Mouse (Mus musculus): ENCODE data around the gene Ost4. TPM values are rescaled to one million over a fixed set of nuclear protein-coding genes. Genes with fewer than 3 reads are reported as not detected.

Gene Ost4
- polyA plus RNA-seq (2016; fragmentation: Nextera tagmentation; extraction: Ambion mirVana), result 374 and 383 TPM in 2 replicates

DNA sequence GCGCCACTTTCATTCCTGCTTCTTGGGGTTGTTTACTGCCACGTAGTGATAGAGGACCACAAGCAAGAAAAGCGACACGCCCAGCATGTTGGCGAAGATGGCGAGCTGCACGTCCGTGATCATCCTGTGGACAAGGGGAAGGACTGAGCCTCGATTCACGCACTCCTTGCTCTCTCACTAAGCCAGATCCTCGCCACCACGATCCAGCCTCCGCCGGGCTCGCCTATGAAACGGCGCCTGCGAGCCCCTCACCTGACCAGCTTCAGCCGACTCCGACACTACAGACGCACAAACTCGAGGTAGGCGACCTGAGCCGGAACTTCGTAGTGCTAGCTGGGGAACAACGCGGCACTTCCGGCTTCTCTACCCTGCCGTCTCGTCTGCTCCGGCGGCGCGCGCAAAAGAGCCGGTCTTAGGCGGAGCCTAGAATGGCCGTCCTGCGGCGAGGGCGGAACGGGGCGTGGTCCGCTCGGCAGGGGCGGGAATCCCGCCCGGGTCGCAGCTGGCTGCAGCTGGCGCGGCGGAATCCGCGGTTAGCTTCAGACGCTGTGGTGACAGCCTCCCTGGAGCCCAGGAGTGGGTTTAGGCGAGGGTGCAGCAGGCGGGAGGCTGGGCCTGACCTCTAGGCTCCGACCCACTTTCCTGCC is at the start of gene Ost4:
Gene Ost4 (minus strand): TSS at position 376 of the 647 bp plus-strand sequence.
- Histone ChIP-seq H3K4me1 (peaks cover 69% of the 10 kb centered on the region), H3K9ac (peak within 1 kb of the TSS; percentile 78), H3K9me3 (replicated peaks) (no peaks in the 10 kb centered on the region), H3K36me3 (peaks cover 37% of the 10 kb centered on the region), H3K4me2 (peak within 1 kb of the TSS; percentile 94), H3K27me3 (replicated peaks) (no peaks in the 10 kb centered on the region), H3K27ac (peak within 1 kb of the TSS; percentile 89), H3K4me3 (peak within 1 kb of the TSS; percentile 67)
- ATAC-seq, result peak; percentile 97
- under 1% methylated on average over 58 of the region's 58 CpGs for WGBS (ENCODE audit: insufficient replicate concordance)

DNA sequence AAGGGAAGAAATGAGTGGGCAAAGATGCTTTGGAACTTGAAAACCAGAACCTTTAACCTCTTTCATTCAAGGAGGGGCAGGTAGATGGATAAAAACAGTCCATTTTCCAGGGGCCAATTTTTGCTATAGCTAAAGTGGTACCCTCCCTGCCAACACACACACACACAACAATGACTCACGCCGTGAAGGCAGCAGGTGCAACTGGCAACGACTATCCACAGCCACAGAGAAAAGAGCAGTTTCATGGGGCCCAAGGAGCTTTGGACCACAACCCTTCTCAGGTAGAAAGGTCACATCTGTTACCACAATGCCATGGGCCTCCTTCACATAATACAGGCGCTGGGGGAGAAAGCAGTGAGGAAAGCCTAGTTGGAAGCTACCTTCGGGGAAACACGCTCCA is 48.2 kb upstream of the Ost4 start:
- no peak overlapping the region for H3K9ac ChIP-seq
- H3K36me3 ChIP-seq, result peaks cover 65% of the 10 kb centered on the region
- no peaks in the 10 kb centered on the region for H3K9me3 ChIP-seq (replicated peaks)
- 89% methylated on average over 6 of the region's 6 CpGs for WGBS (ENCODE audit: insufficient replicate concordance)
- no peaks in the 10 kb centered on the region for H3K27me3 ChIP-seq (replicated peaks)
- H3K4me3 ChIP-seq, result no peak overlapping the region
- H3K4me1 ChIP-seq, result peaks cover 30% of the 10 kb centered on the region
- H3K4me2 ChIP-seq, result no peak overlapping the region
- H3K27ac ChIP-seq, result no peak overlapping the region
- ATAC-seq, result no peak

DNA sequence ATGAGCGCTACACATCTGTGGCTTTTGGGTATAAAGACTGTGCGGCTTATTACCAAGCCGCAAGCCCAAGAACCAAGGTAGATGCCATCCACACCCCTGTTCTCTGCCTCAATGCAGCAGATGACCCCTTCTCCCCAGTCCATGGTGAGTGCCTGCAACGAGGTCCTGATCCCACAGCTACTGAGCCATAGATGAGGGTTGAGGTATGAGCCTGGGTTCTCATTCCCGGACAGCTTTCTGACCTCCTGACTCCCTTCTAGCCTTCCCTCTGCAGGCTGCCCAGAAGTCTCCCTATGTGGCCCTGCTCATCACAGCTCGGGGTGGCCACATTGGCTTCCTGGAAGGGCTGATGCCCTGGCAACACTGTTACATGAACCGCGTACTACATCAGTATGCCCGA is 47.0 kb upstream of the Ost4 start:
- 91% methylated on average over 9 of the region's 9 CpGs for WGBS (ENCODE audit: insufficient replicate concordance)
- Histone ChIP-seq H3K4me3 (no peak overlapping the region), H3K36me3 (peaks cover 65% of the 10 kb centered on the region), H3K4me1 (peaks cover 34% of the 10 kb centered on the region), H3K9me3 (replicated peaks) (no peaks in the 10 kb centered on the region), H3K27ac (no peak overlapping the region), H3K4me2 (no peak overlapping the region), H3K9ac (no peak overlapping the region), H3K27me3 (replicated peaks) (no peaks in the 10 kb centered on the region)
- ATAC-seq, result no peak

DNA sequence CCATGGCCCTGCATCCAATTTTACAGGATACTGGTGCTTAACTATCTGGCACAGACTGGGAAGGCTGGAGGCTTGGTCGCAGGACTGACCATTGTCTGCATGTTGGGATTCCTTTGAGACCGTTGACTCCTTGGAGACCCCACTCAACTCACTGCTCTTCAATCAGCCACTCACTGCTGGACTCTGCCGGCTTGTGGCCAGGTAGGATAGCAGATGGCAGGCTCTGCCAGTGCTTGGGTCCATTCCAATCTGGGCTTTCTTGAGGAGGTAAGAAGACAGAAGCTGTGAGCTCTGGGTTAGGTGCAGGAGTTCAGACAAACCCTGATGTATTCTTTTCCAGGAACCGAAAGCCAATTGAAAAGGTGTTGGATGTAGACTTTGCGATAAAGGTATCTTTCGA is 46.5 kb upstream of the Ost4 start:
- no peak overlapping the region for H3K27ac ChIP-seq
- peaks cover 65% of the 10 kb centered on the region for H3K36me3 ChIP-seq
- H3K4me2 ChIP-seq, result no peak overlapping the region
- no peak for ATAC-seq
- H3K4me1 ChIP-seq, result peaks cover 35% of the 10 kb centered on the region
- WGBS (ENCODE audit: insufficient replicate concordance), result 91% methylated on average over 6 of the region's 6 CpGs
- no peaks in the 10 kb centered on the region for H3K27me3 ChIP-seq (replicated peaks)
- no peaks in the 10 kb centered on the region for H3K9me3 ChIP-seq (replicated peaks)
- H3K4me3 ChIP-seq, result no peak overlapping the region
- no peak overlapping the region for H3K9ac ChIP-seq

DNA sequence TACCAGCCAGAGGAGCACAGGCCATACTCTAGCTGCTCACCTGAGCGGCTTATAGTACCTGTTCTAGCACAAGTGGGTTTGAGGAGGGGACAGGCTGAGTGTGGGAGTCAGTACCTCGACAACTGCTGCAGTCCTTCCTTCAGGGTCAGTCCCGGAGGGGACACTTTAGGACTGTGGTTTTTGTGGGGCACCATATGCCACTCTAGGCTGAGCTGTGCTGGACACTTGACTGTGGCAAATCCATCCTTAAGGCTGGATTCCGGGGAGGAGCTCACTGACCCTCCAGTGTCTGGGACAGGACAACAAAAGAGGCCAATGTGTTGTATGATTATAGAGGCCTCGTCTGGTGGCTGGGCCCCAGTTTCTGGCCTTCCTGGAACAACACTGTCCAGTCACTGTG is 45.0 kb upstream of the Ost4 start:
- H3K36me3 ChIP-seq, result peaks cover 50% of the 10 kb centered on the region
- H3K4me2 ChIP-seq, result no peak overlapping the region
- no peak overlapping the region for H3K4me3 ChIP-seq
- H3K27ac ChIP-seq, result 0 out of 2 replicates have a peak overlapping the region, but pooled peaks have one; percentile 20
- H3K27me3 ChIP-seq (replicated peaks), result no peaks in the 10 kb centered on the region
- peaks cover 23% of the 10 kb centered on the region for H3K4me1 ChIP-seq
- H3K9ac ChIP-seq, result 0 out of 2 replicates have a peak overlapping the region, but pooled peaks have one; percentile 1
- ATAC-seq, result no peak
- H3K9me3 ChIP-seq (replicated peaks), result no peaks in the 10 kb centered on the region
- WGBS (ENCODE audit: insufficient replicate concordance), result 73% methylated on average over 5 of the region's 5 CpGs

DNA sequence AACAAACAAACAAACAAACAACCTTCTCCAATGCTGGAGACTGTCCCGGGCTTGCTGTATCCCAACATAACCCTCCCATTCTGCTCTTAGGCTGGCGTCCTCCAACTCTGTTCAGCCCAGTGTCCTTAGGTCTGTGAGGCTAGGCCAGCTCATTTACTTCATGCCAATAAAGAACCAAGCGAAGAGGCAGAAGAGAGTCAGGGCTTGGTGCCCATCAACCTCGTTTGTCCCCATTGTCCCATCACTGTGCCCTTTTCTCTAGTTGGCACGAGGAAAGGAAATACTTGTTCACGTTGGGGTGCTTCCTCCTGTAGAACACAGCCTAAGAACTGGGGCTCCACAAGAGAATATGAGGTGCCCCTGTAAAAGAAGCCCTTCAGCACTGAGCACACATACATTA is 44.1 kb upstream of the Ost4 start:
- H3K4me3 ChIP-seq, result no peak overlapping the region
- no peaks in the 10 kb centered on the region for H3K27me3 ChIP-seq (replicated peaks)
- 78% methylated on average over 6 of the region's 6 CpGs for WGBS (ENCODE audit: insufficient replicate concordance)
- H3K4me1 ChIP-seq, result peaks cover 20% of the 10 kb centered on the region
- H3K27ac ChIP-seq, result no peak overlapping the region
- peaks cover 44% of the 10 kb centered on the region for H3K36me3 ChIP-seq
- H3K9ac ChIP-seq, result no peak overlapping the region
- H3K4me2 ChIP-seq, result no peak overlapping the region
- no peak for ATAC-seq
- no peaks in the 10 kb centered on the region for H3K9me3 ChIP-seq (replicated peaks)

DNA sequence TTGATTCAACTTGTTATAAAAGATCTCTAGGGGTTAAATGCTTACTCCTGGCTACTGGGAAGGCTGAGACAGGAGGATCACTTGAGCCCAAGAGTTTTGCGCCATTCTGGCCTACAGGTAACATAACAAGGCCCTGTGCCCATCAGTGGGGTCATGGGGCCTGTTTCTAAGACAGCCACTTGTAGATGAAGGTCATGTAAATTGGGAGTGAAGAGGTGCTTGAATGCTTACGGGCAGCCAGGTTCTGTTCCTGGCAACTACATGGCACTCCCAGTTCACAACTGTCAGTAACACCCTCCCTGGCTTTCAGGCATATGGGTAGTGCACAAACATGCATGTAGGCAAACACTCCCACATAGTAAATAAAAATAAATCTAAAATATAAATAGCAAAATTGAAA is 43.3 kb upstream of the Ost4 start:
- Histone ChIP-seq H3K36me3 (peaks cover 41% of the 10 kb centered on the region), H3K9me3 (replicated peaks) (no peaks in the 10 kb centered on the region), H3K9ac (peak overlapping the region; percentile 79; the same call in 1 of the 2 replicates), H3K4me2 (peak overlapping the region; percentile 91), H3K27me3 (replicated peaks) (peaks cover 5% of the 10 kb centered on the region), H3K4me1 (peaks cover 20% of the 10 kb centered on the region), H3K27ac (no peak overlapping the region), H3K4me3 (peak overlapping the region; percentile 74; the same call in 1 of the 2 replicates)
- WGBS (ENCODE audit: insufficient replicate concordance), result 85% methylated on average over 2 of the region's 2 CpGs
- no peak for ATAC-seq

DNA sequence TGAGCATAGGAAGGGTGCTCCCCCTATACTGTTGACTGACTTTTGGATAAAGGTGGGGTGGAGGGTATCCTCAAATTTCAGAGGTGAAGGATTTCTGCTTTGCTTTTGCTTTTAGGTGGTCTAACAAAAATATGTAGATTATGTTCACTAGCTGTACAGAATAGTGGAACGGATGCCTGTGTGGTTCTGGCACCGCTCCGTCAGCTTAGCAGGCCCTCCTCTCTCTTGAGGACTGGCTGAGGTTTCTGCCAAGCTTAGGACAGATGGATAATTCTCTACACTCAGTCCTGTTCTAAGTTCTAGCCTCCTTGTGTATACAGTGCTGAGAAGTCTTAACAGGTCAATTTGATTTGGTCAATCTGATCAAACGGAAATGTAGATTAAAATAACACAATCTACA is 42.9 kb upstream of the Ost4 start:
- 73% methylated on average over 4 of the region's 4 CpGs for WGBS (ENCODE audit: insufficient replicate concordance)
- Histone ChIP-seq H3K27ac (peak overlapping the region; percentile 68), H3K4me3 (peak overlapping the region; percentile 74), H3K9me3 (replicated peaks) (no peaks in the 10 kb centered on the region), H3K4me1 (peaks cover 20% of the 10 kb centered on the region), H3K4me2 (peak overlapping the region; percentile 91), H3K27me3 (replicated peaks) (peaks cover 10% of the 10 kb centered on the region), H3K9ac (peak overlapping the region; percentile 79), H3K36me3 (peaks cover 37% of the 10 kb centered on the region)
- ATAC-seq, result no peak

DNA sequence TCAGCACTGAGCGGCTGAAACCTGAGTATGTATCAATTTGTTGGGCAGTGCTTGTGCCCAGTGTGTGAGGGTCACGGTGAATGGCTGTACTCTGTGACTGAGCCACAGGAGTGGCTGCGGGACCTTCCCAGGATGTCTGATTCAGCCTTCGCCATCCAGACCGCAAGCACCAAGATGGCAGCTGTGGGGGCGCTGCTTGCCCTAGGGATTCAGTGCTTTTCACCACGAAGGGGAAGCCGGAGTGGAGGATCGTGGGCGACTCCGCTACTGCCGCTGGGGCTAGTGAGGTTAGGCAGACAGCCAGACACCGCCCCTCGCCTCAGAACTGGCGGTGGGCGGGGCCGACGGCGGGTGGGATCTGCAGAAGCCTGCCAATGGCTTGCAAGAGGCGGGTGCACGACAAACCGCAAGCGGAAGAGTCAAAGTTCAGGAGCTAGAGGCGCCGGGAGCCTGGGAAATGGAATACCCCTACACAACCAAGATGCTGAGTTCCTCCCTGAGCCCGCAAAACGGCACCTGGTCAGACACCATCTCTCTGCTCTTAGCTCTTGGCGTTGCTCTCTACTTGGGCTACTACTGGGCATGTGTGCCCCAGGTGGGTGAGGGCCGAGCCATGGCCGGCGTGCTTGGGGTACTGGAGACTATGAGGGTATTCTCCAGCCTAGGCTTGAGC is 42.2 kb upstream of the Ost4 start:
- H3K4me2 ChIP-seq, result peak overlapping the region; percentile 91
- H3K4me3 ChIP-seq, result peak overlapping the region; percentile 74
- H3K27ac ChIP-seq, result peak overlapping the region; percentile 71
- no peaks in the 10 kb centered on the region for H3K9me3 ChIP-seq (replicated peaks)
- ATAC-seq, result peak; percentile 90
- peak overlapping the region; percentile 79 for H3K9ac ChIP-seq
- peaks cover 26% of the 10 kb centered on the region for H3K4me1 ChIP-seq
- peaks cover 16% of the 10 kb centered on the region for H3K27me3 ChIP-seq (replicated peaks)
- WGBS (ENCODE audit: insufficient replicate concordance), result under 1% methylated on average over 31 of the region's 31 CpGs
- H3K36me3 ChIP-seq, result peaks cover 30% of the 10 kb centered on the region

DNA sequence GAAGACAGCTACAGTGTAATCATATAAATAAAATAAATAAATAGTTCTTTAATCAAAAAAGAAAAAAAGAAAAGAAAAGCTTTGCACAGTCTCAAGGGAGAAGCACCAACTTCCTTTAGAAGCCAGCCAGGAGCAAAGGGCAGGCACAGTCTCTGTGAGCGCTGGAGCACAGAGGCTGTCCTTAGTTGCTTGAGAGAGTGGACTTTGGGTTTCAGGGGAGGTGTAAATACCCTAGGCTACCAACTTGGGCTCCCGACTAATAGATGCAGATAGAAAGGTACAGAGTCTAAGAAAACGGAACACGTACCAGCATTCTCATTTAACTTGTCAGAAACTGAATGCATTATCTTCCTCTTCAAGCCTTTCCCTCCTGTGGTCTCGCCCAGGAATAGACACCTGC is 41.0 kb upstream of the Ost4 start:
- WGBS (ENCODE audit: insufficient replicate concordance), result 68% methylated on average over 5 of the region's 5 CpGs
- Histone ChIP-seq H3K9me3 (replicated peaks) (no peaks in the 10 kb centered on the region), H3K4me3 (no peak overlapping the region), H3K4me1 (peaks cover 26% of the 10 kb centered on the region), H3K9ac (no peak overlapping the region), H3K36me3 (peaks cover 18% of the 10 kb centered on the region), H3K27ac (no peak overlapping the region), H3K4me2 (no peak overlapping the region), H3K27me3 (replicated peaks) (peaks cover 22% of the 10 kb centered on the region)
- no peak for ATAC-seq

DNA sequence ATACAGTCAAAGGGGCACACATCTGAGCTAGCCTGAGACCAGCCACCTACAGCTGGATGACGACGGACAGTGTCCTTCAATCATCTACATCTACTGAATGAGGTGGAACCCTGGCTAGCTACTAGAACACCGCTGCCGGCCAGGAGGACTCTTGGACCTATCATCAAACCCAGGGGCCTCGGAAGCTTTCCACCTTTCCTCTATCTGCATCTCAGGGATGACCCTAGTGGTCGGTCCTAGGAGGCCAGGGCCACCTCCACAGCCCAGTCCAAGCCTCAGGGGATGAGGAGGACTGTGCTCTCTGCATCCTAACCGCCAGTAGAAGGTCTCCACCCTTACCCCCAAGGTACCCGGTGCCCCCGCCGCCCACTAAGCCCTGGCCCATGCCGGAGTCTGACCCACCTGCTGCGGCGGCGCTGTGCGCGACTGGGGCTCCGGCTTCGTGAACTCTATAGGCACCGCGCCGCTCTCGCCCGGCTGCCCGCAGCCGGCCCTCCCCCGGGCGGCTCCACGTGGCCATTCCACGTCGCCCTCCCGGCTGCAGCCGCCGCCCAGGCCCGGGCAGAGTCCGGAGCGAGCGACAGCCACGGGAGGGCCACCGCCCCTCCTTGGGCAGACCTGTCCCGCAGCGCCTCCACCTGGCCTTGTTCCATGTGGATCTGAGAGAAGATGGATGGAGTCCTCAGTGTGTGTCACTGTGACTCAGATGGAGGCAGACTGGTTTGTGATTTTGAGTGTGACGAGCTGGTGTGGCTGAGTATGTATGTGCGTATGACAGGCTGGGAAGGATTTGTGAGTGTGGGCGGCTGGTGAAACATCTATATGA is 37.6 kb upstream of the Ost4 start, which contains the start of gene Cgref1:
Gene Cgref1 (minus strand): TSS at position 636 of the 826 bp plus-strand sequence.
- Histone ChIP-seq H3K9me3 (replicated peaks) (no peaks in the 10 kb centered on the region), H3K9ac (peak within 1 kb of the TSS; percentile 57), H3K4me1 (peaks cover 16% of the 10 kb centered on the region), H3K27ac (no peak within 1 kb of the TSS), H3K4me3 (peak within 1 kb of the TSS; percentile 48), H3K27me3 (replicated peaks) (peaks cover 22% of the 10 kb centered on the region), H3K36me3 (no peaks in the 10 kb centered on the region), H3K4me2 (peak within 1 kb of the TSS; percentile 72)
- 8% methylated on average over 44 of the region's 44 CpGs for WGBS (ENCODE audit: insufficient replicate concordance)
- peak; percentile 41; the same call in 1 of the 2 replicates for ATAC-seq

All from liver, embryonic 12.5 days (tissue).